Mouse (Mus musculus): ENCODE measurements around the gene Rere. TPM values are rescaled to one million over a fixed set of nuclear protein-coding genes. Genes with fewer than 3 reads are reported as not detected.

The Rere gene
- total and polyA plus RNA-seq, 3 experiments, result 19.3 to 46.4 (median 39.0) TPM

- no peak overlapping the region for H3K4me3 ChIP-seq
These were observed 115.6 kb downstream of the Rere start for GRCm38 (mm10) chr4:150396826-150397620.

GRCm38 (mm10) chr4:150399032-150399431 is 117.6 kb downstream of the Rere start:
- Histone ChIP-seq H3K79me2 (replicated peaks; ENCODE audit: control insufficient read depth, insufficient read depth, low read length) (peaks cover 4% of the 10 kb centered on the region), H3K4me1 (ENCODE audit: control insufficient read depth, insufficient read depth, low read length) (peaks cover 30% of the 10 kb centered on the region), H3K9ac (ENCODE audit: low read depth, low read length) (no peak overlapping the region; the same call in 1 of the 2 replicates), H3K27ac (no peak overlapping the region), H3K4me3 (no peak overlapping the region), H3K27me3 (ENCODE audit: control insufficient read depth, insufficient read depth, low read length) (no peaks in the 10 kb centered on the region), H3K36me3 (ENCODE audit: control insufficient read depth, insufficient read depth, low read length) (peaks cover 22% of the 10 kb centered on the region)
- 51% methylated on average over 2 of the region's 2 CpGs for WGBS
- TF ChIP-seq CTCF (IDR thresholded peaks at IDR 0.05) (no peak), POLR2A (IDR thresholded peaks at IDR 0.05; ENCODE audit: insufficient read depth, low read depth, low read length) (no peak), EP300 (IDR thresholded peaks at IDR 0.05; ENCODE audit: insufficient read depth, low read depth, low read length) (no peak)
- intact Hi-C loops (cut with DNase I), result no loop called here
- DNase-seq, result no peak

More at GRCm38 (mm10) chr4:150396826-150397620, 115.6 kb downstream of the Rere start:
- no peak for DNase-seq
- peak overlapping the region; percentile 44; the same call in 1 of the 2 replicates for H3K9ac ChIP-seq (ENCODE audit: low read depth, low read length)
- peaks cover 7% of the 10 kb centered on the region for H3K79me2 ChIP-seq (replicated peaks; ENCODE audit: control insufficient read depth, insufficient read depth, low read length)
- intact Hi-C loops (cut with DNase I), result no loop called here
- H3K4me1 ChIP-seq (ENCODE audit: control insufficient read depth, insufficient read depth, low read length), result peaks cover 22% of the 10 kb centered on the region
- peaks cover 17% of the 10 kb centered on the region for H3K36me3 ChIP-seq (ENCODE audit: control insufficient read depth, insufficient read depth, low read length)
- H3K27ac ChIP-seq, result no peak overlapping the region; the same call in 1 of the 2 replicates
- no peak for TF ChIP-seq CTCF (IDR thresholded peaks at IDR 0.05)
- TF ChIP-seq EP300 (IDR thresholded peaks at IDR 0.05; ENCODE audit: insufficient read depth, low read depth, low read length), result no peak
- no peak for TF ChIP-seq POLR2A (IDR thresholded peaks at IDR 0.05; ENCODE audit: insufficient read depth, low read depth, low read length)
- no peaks in the 10 kb centered on the region for H3K27me3 ChIP-seq (ENCODE audit: control insufficient read depth, insufficient read depth, low read length)
- WGBS, result 48% methylated on average over 13 of the region's 13 CpGs

GRCm38 (mm10) chr4:150401830-150402607 is 120.6 kb downstream of the Rere start:
- Histone ChIP-seq H3K9ac (ENCODE audit: low read depth, low read length) (no peak overlapping the region), H3K36me3 (ENCODE audit: control insufficient read depth, insufficient read depth, low read length) (peaks cover 21% of the 10 kb centered on the region), H3K27me3 (ENCODE audit: control insufficient read depth, insufficient read depth, low read length) (no peaks in the 10 kb centered on the region), H3K79me2 (replicated peaks; ENCODE audit: control insufficient read depth, insufficient read depth, low read length) (peaks cover 4% of the 10 kb centered on the region), H3K27ac (peak overlapping the region; percentile 13), H3K4me3 (no peak overlapping the region), H3K4me1 (ENCODE audit: control insufficient read depth, insufficient read depth, low read length) (peaks cover 24% of the 10 kb centered on the region)
- WGBS, result 27% methylated on average over 13 of the region's 13 CpGs
- no peak for TF ChIP-seq POLR2A (IDR thresholded peaks at IDR 0.05; ENCODE audit: insufficient read depth, low read depth, low read length)
- TF ChIP-seq EP300 (IDR thresholded peaks at IDR 0.05; ENCODE audit: insufficient read depth, low read depth, low read length), result no peak
- no peak for TF ChIP-seq CTCF (IDR thresholded peaks at IDR 0.05)
- DNase-seq, result peak in 1 of 2 experiments; percentile 17
- intact Hi-C loops (cut with DNase I), result no loop called here

DNA sequence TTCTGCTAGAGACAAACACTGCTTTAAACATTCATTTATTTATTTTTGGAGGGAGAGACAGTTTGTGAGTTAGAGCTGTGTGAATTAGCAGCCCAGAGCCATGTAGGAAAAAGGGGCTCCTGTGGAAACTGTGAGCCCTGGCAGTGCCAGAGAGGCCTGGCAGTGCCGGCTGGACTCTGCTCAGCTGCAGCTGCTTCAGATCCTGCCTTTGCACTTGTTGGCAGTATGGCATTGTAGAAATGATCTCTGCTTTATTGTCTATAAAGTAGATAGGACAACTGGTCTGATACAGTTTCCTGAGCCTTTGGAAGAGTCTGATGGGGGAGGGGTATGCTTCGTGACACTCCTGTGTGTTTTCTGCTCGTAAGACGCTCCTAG is 121.2 kb downstream of the Rere start:
- H3K36me3 ChIP-seq (ENCODE audit: control insufficient read depth, insufficient read depth, low read length), result peaks cover 24% of the 10 kb centered on the region
- H3K4me1 ChIP-seq (ENCODE audit: control insufficient read depth, insufficient read depth, low read length), result peaks cover 25% of the 10 kb centered on the region
- intact Hi-C loops (cut with DNase I), result no loop called here
- no peak overlapping the region for H3K9ac ChIP-seq (ENCODE audit: low read depth, low read length)
- no peak overlapping the region for H3K4me3 ChIP-seq
- TF ChIP-seq EP300 (IDR thresholded peaks at IDR 0.05; ENCODE audit: insufficient read depth, low read depth, low read length), result no peak
- no peak for TF ChIP-seq CTCF (IDR thresholded peaks at IDR 0.05)
- TF ChIP-seq POLR2A (IDR thresholded peaks at IDR 0.05; ENCODE audit: insufficient read depth, low read depth, low read length), result no peak
- H3K79me2 ChIP-seq (replicated peaks; ENCODE audit: control insufficient read depth, insufficient read depth, low read length), result peaks cover 4% of the 10 kb centered on the region
- H3K27me3 ChIP-seq (ENCODE audit: control insufficient read depth, insufficient read depth, low read length), result no peaks in the 10 kb centered on the region
- no peak overlapping the region for H3K27ac ChIP-seq
- WGBS, result 72% methylated on average over 4 of the region's 4 CpGs
- no peak for DNase-seq

DNA sequence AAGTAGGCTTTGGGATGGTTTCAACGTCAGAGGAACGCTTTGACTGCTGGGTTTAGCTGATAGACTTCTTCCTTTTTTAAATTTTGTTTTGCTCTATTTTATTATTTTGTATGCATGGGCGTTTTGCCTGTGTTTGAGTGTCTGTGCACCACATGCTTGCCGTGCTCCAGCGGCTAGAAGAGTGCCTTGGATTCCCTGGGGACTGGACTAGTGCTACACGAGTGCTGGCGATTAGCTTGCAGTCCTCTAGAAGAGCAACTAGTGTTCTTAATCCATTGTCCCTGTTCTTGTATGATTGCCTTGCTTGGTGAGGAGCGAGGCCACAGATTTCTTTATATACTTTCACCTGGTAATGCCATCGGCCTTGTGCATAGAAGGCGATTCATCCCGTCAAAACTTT is 122.5 kb downstream of the Rere start:
- intact Hi-C loops (cut with DNase I), result no loop called here
- Histone ChIP-seq H3K4me1 (ENCODE audit: control insufficient read depth, insufficient read depth, low read length) (peaks cover 25% of the 10 kb centered on the region), H3K27ac (peak overlapping the region; percentile 10; the same call in 1 of the 2 replicates), H3K27me3 (ENCODE audit: control insufficient read depth, insufficient read depth, low read length) (no peaks in the 10 kb centered on the region), H3K36me3 (ENCODE audit: control insufficient read depth, insufficient read depth, low read length) (peaks cover 25% of the 10 kb centered on the region), H3K9ac (ENCODE audit: low read depth, low read length) (no peak overlapping the region), H3K4me3 (no peak overlapping the region), H3K79me2 (replicated peaks; ENCODE audit: control insufficient read depth, insufficient read depth, low read length) (peaks cover 1% of the 10 kb centered on the region; the same call in 1 of the 2 replicates)
- DNase-seq, result peak; percentile 36 to 39
- 48% methylated on average over 11 of the region's 11 CpGs for WGBS
- TF ChIP-seq CTCF (IDR thresholded peaks at IDR 0.05) (no peak), POLR2A (IDR thresholded peaks at IDR 0.05; ENCODE audit: insufficient read depth, low read depth, low read length) (no peak), EP300 (IDR thresholded peaks at IDR 0.05; ENCODE audit: insufficient read depth, low read depth, low read length) (no peak)

Data from heart, adult 2 months (tissue).